Mouse (Mus musculus) myocyte (in vitro differentiated cells): ENCODE results near the gene Cs.
A peak's percentile ranks its signal among the peaks of the same experiment; 100 is the strongest.

Experiments
- E2F4 ChIP-seq: IDR thresholded peaks from one replicate; pipeline ENCODE4 v1.6.1; 2011; ENCODE audit warnings: mild to moderate bottlenecking, control low read depth, moderate library complexity; ENCODE audit not compliant: insufficient read depth
- MAX ChIP-seq: IDR thresholded peaks from one replicate; pipeline ENCODE4 v1.6.1; 2011; ENCODE audit warnings: low read depth, mild to moderate bottlenecking, control low read depth
- MYOG ChIP-seq, 3 experiments: IDR thresholded peaks; one replicate each; pipeline ENCODE4 v1.6.1; 2011; ENCODE audit warnings: control low read depth in 2 of 3, low read depth in 2 of 3, mild to moderate bottlenecking in 2 of 3; ENCODE audit not compliant: insufficient read length in 2 of 3, control insufficient read depth in 1 of 3, insufficient read depth in 1 of 3
- POLR2A ChIP-seq: IDR thresholded peaks from one replicate; pipeline ENCODE4 v1.6.1; 2011; ENCODE audit warnings: low read depth, mild to moderate bottlenecking, control low read depth, moderate library complexity; ENCODE audit not compliant: insufficient read length
- REST ChIP-seq: IDR thresholded peaks from one replicate; pipeline ENCODE4 v1.6.1; 2011; ENCODE audit warnings: mild to moderate bottlenecking, control low read depth, moderate library complexity; ENCODE audit not compliant: insufficient read depth, insufficient read length
- SRF ChIP-seq: IDR thresholded peaks from one replicate; pipeline ENCODE4 v1.6.1; 2011; ENCODE audit warnings: low read depth; ENCODE audit not compliant: control insufficient read depth, insufficient read length
- TCF12 ChIP-seq: IDR thresholded peaks from one replicate; pipeline ENCODE4 v1.6.1; 2011; ENCODE audit warnings: mild to moderate bottlenecking, control low read depth; ENCODE audit not compliant: poor library complexity, insufficient read depth, severe bottlenecking
- USF1 ChIP-seq: IDR thresholded peaks from one replicate; pipeline ENCODE4 v1.6.1; 2011; ENCODE audit warnings: low read depth, mild to moderate bottlenecking, control low read depth, moderate library complexity

GRCm38 (mm10) chr10:128344568-128345275, 7.2 kb downstream of the Cs start:
- TF ChIP-seq E2F4 = no peak
- no peak for TF ChIP-seq MAX
- TF ChIP-seq TCF12 = no peak
- TF ChIP-seq REST = no peak
- peak; percentile 14 for TF ChIP-seq POLR2A
- no peak for TF ChIP-seq SRF
- TF ChIP-seq MYOG (IDR thresholded peaks at IDR 0.05; ENCODE audit: control insufficient read depth in 1 of 3, insufficient read depth in 1 of 3, insufficient read length in 2 of 3, low read depth in 2 of 3) = peak; percentile 29 to 90 (median 83)
- no peak for TF ChIP-seq USF1
